Mouse (Mus musculus) intestine, embryonic 16.5 days (tissue): Measurements from ENCODE around the gene Slc16a1. TPM values are rescaled to one million over a fixed set of nuclear protein-coding genes. Genes with fewer than 3 reads are reported as not detected.
A peak's percentile ranks its signal among the peaks of the same experiment; 100 is the strongest.
"Not testable (repeated sequence)": the region's sequence is repeated elsewhere in the genome, so short reads cannot be mapped to it uniquely, and the experiment has no call there.

ENCODE experiments used
- ATAC-seq: fragments of 200-750 bp; cut with Nextera tagmentation; 2 replicates; pipeline ENCODE4 v1.8.0; 2017; ENCODE audit warnings: moderate TSS enrichment, moderate library complexity
- H3K27ac ChIP-seq: fragments of 300-500 bp; sonication (generic); 2 replicates; pipeline ENCODE4 v1.5.1; 2014; ENCODE audit warnings: mild to moderate bottlenecking, low read length
- H3K27me3 ChIP-seq: fragments of 300-500 bp; sonication (generic); replicated peaks from 2 replicates; pipeline ENCODE4 v1.6.1; 2014; ENCODE audit warnings: low read length, control low read depth, mixed read lengths; ENCODE audit not compliant: control insufficient read depth, insufficient read depth
- H3K36me3 ChIP-seq: fragments of 300-500 bp; sonication (generic); 2 replicates; pipeline ENCODE4 v1.6.1; 2014; ENCODE audit warnings: low read length, control low read depth; ENCODE audit not compliant: control insufficient read depth, insufficient read depth
- H3K4me1 ChIP-seq: fragments of 300-500 bp; sonication (generic); 2 replicates; pipeline ENCODE4 v1.6.1; 2014; ENCODE audit warnings: low read length, control low read depth, mixed read lengths; ENCODE audit not compliant: control insufficient read depth, insufficient read depth
- H3K4me2 ChIP-seq: fragments of 300-500 bp; sonication (generic); 2 replicates; pipeline ENCODE4 v1.6.1; 2014; ENCODE audit warnings: low read depth, low read length, control low read depth
- H3K4me3 ChIP-seq: fragments of 300-500 bp; sonication (generic); 2 replicates; pipeline ENCODE4 v1.5.1; 2014; ENCODE audit warnings: mild to moderate bottlenecking, low read length
- H3K9ac ChIP-seq: fragments of 300-500 bp; sonication (generic); 2 replicates; pipeline ENCODE4 v1.6.1; 2014; ENCODE audit warnings: low read depth, low read length
- H3K9me3 ChIP-seq: fragments of 300-500 bp; sonication (generic); 2 replicates; pipeline ENCODE4 v1.6.1; 2016; ENCODE audit warnings: low read length, control low read depth; ENCODE audit not compliant: control insufficient read depth
- WGBS: fragments of 180-500 bp; shearing (Covaris S2); extraction: QIAGEN DNeasy Blood & Tissue Kit; methylation state at CpG from one replicate; pipeline ENCODE4 v1.1.7; 2014; 5-methylcytosine and 5-hydroxymethylcytosine counted together
- polyA plus RNA-seq: library from polyadenylated mRNA; unstranded; fragments of >200 nt; fragmentation: Nextera tagmentation; extraction: Ambion mirVana; gene quantifications from 2 replicates; pipeline ENCODE4 v1.2.1, GENCODE M21; 2015

The Slc16a1 gene
- polyA plus RNA-seq, 1 experiment from 2014 or later: 48.3 TPM

- WGBS: 63% methylated on average over 1 of the region's 1 CpGs
- no peak overlapping the region for H3K4me3 ChIP-seq
- no peak for ATAC-seq
- no peak overlapping the region for H3K4me2 ChIP-seq
- no peaks in the 10 kb centered on the region for H3K27me3 ChIP-seq
- H3K9me3 ChIP-seq: no peaks in the 10 kb centered on the region
- no peaks in the 10 kb centered on the region for H3K36me3 ChIP-seq
- H3K27ac ChIP-seq: no peak overlapping the region
- H3K9ac ChIP-seq: no peak overlapping the region
- H3K4me1 ChIP-seq: peaks cover 29% of the 10 kb centered on the region
These were observed 31.4 kb downstream of the Slc16a1 start for GRCm38 (mm10) chr3:104669856-104670182.

- 0 out of 2 replicates have a peak overlapping the region, but pooled peaks have one; percentile 38 for H3K27ac ChIP-seq
- H3K36me3 ChIP-seq, H3K9ac ChIP-seq, H3K4me3 ChIP-seq, H3K27me3 ChIP-seq, H3K4me2 ChIP-seq, H3K9me3 ChIP-seq: not testable (repeated sequence)
- WGBS: 29% methylated on average over 1 of the region's 1 CpGs
- peaks cover 34% of the 10 kb centered on the region for H3K4me1 ChIP-seq
- peak; percentile 50 for ATAC-seq
These were observed 31.9 kb downstream of the Slc16a1 start for GRCm38 (mm10) chr3:104670183-104671020.

GRCm38 (mm10) chr3:104671543-104671942, 33.1 kb downstream of the Slc16a1 start:
- ATAC-seq: no peak; the same call in 1 of the 2 replicates
- peaks cover 34% of the 10 kb centered on the region for H3K4me1 ChIP-seq
- H3K27ac ChIP-seq: no peak overlapping the region
- H3K9me3 ChIP-seq: no peaks in the 10 kb centered on the region
- H3K36me3 ChIP-seq: no peaks in the 10 kb centered on the region
- H3K4me3 ChIP-seq: no peak overlapping the region
- 85% methylated on average over 6 of the region's 6 CpGs for WGBS
- no peak overlapping the region for H3K4me2 ChIP-seq
- H3K9ac ChIP-seq: no peak overlapping the region; the same call in 1 of the 2 replicates
- H3K27me3 ChIP-seq: no peaks in the 10 kb centered on the region

GRCm38 (mm10) chr3:104672041-104672440, 33.6 kb downstream of the Slc16a1 start:
- Histone ChIP-seq H3K4me3 (no peak overlapping the region), H3K27me3 (no peaks in the 10 kb centered on the region), H3K9ac (no peak overlapping the region; the same call in 1 of the 2 replicates), H3K9me3 (no peaks in the 10 kb centered on the region), H3K4me1 (peaks cover 34% of the 10 kb centered on the region), H3K36me3 (no peaks in the 10 kb centered on the region), H3K4me2 (no peak overlapping the region), H3K27ac (no peak overlapping the region)
- 62% methylated on average over 4 of the region's 4 CpGs for WGBS
- ATAC-seq: no peak

GRCm38 (mm10) chr3:104673642-104674328, 35.3 kb downstream of the Slc16a1 start:
- Histone ChIP-seq H3K4me3 (no peak overlapping the region), H3K36me3 (no peaks in the 10 kb centered on the region), H3K4me2 (0 out of 2 replicates have a peak overlapping the region, but pooled peaks have one; percentile 73), H3K9ac (peak overlapping the region; percentile 50), H3K27ac (peak overlapping the region; percentile 86), H3K27me3 (no peaks in the 10 kb centered on the region), H3K9me3 (no peaks in the 10 kb centered on the region), H3K4me1 (peaks cover 34% of the 10 kb centered on the region)
- ATAC-seq: peak; percentile 53
- WGBS: 47% methylated on average over 4 of the region's 4 CpGs

- Histone ChIP-seq H3K36me3 (no peaks in the 10 kb centered on the region), H3K9ac (peak overlapping the region; percentile 50), H3K4me2 (peak overlapping the region; percentile 73), H3K27me3 (no peaks in the 10 kb centered on the region), H3K9me3 (no peaks in the 10 kb centered on the region), H3K27ac (peak overlapping the region; percentile 86), H3K4me1 (peaks cover 32% of the 10 kb centered on the region), H3K4me3 (peak overlapping the region; percentile 45)
- 14% methylated on average over 14 of the region's 14 CpGs for WGBS
- peak; percentile 62 for ATAC-seq
These were observed 36.1 kb downstream of the Slc16a1 start for GRCm38 (mm10) chr3:104674329-104675220.

- H3K4me2 ChIP-seq: peak overlapping the region; percentile 73
- WGBS: 5% methylated on average over 23 of the region's 23 CpGs
These were observed 36.9 kb downstream of the Slc16a1 start for GRCm38 (mm10) chr3:104675258-104675851.

GRCm38 (mm10) chr3:104677781-104678180, 39.3 kb downstream of the Slc16a1 start:
- no peak for ATAC-seq
- no peak overlapping the region for H3K4me3 ChIP-seq
- H3K4me1 ChIP-seq: peaks cover 22% of the 10 kb centered on the region
- no peaks in the 10 kb centered on the region for H3K36me3 ChIP-seq
- 94% methylated on average over 2 of the region's 2 CpGs for WGBS
- H3K9ac ChIP-seq: no peak overlapping the region
- no peaks in the 10 kb centered on the region for H3K27me3 ChIP-seq
- H3K4me2 ChIP-seq: no peak overlapping the region
- no peaks in the 10 kb centered on the region for H3K9me3 ChIP-seq
- H3K27ac ChIP-seq: no peak overlapping the region

More at GRCm38 (mm10) chr3:104675258-104675851, 36.9 kb downstream of the Slc16a1 start:
- Histone ChIP-seq H3K9me3 (no peaks in the 10 kb centered on the region), H3K27ac (peak overlapping the region; percentile 86; the same call in 1 of the 2 replicates), H3K36me3 (no peaks in the 10 kb centered on the region), H3K4me3 (peak overlapping the region; percentile 45), H3K27me3 (no peaks in the 10 kb centered on the region), H3K9ac (peak overlapping the region; percentile 50), H3K4me1 (peaks cover 26% of the 10 kb centered on the region)
- peak; percentile 54 for ATAC-seq
